Mouse (Mus musculus): ENCODE measurements around the gene Slirp. TPM values are rescaled to one million over a fixed set of nuclear protein-coding genes. Genes with fewer than 3 reads are reported as not detected.

Slirp gene
- total RNA-seq, 2 experiments from 2014 or later = 161 to 175 TPM

Small RNAs within 50 kb of the gene (microRNA-seq; reads per million reads assigned to microRNA genes)
- 21.0 to 28.3 reads per million in 2 experiments for gene Mir3068 (ENCODE audit: borderline number of aligned reads in 2 of 2)

Other genes starting within 250 kb of the Slirp start
- gene Samd15, start 244.2 kb upstream of the Slirp start, total RNA-seq (2021) = not detected
- 1 to 10 TPM; 5.1 to 5.9 TPM for gene Tmed8, start 243.4 kb upstream of the Slirp start, total RNA-seq (2021)
- under 1 TPM; 0.49 to 1.00 TPM for gene Noxred1, start 205.2 kb upstream of the Slirp start, total RNA-seq (2021)
- 10 to 100 TPM; 21.2 to 24.5 TPM for gene Vipas39, start 177.6 kb upstream of the Slirp start, total RNA-seq (2021)
- gene Ahsa1, start 177.4 kb upstream of the Slirp start, total RNA-seq (2021) = 100 to 1,000 TPM; 120 to 147 TPM
- gene Ism2, start 144.2 kb upstream of the Slirp start, total RNA-seq (2021) = not detected
- gene Sptlc2, start 55.5 kb upstream of the Slirp start, total RNA-seq (2021) = 10 to 100 TPM; 27.2 to 28.8 TPM
- gene Alkbh1, start 121 bp downstream of the Slirp start, total RNA-seq (2021) = 10 to 100 TPM in 1 of 2 experiments, 1 to 10 TPM in 1; 9.8 to 11.3 TPM
- 10 to 100 TPM; 48.1 to 52.9 TPM for gene Snw1, start 28.4 kb downstream of the Slirp start, total RNA-seq (2021)
- not detected for gene Gm5788, start 50.8 kb downstream of the Slirp start, total RNA-seq (2021)
- gene Gm8300, start 70.4 kb downstream of the Slirp start, total RNA-seq (2021) = not detected
- not detected for gene Oog1, start 158.8 kb downstream of the Slirp start, total RNA-seq (2021)
- gene Gm4027, start 175.0 kb downstream of the Slirp start, total RNA-seq (2021) = not detected
- not detected for gene Gm16381, start 200.7 kb downstream of the Slirp start, total RNA-seq (2021)

Data from heart, postnatal 36 days (tissue).